Mouse (Mus musculus) bone marrow, adult 2 months (tissue): ENCODE data around the gene Gm3264.
"Not testable (repeated sequence)": the region's sequence is repeated elsewhere in the genome, so short reads cannot be mapped to it uniquely, and the experiment has no call there.

Experiments used
- CTCF ChIP-seq: fragments of 200-500 bp; IDR thresholded peaks from 2 replicates; pipeline ENCODE4 v1.5.1; 2011; ENCODE audit warnings: low read length, control low read depth; ENCODE audit not compliant: control insufficient read depth, insufficient read depth
- POLR2A ChIP-seq: fragments of 200-500 bp; IDR thresholded peaks from 2 replicates; pipeline ENCODE4 v1.6.1; 2011; ENCODE audit warnings: low read depth, mild to moderate bottlenecking, control low read depth, low read length, borderline replicate concordance; ENCODE audit not compliant: control insufficient read depth

DNA sequence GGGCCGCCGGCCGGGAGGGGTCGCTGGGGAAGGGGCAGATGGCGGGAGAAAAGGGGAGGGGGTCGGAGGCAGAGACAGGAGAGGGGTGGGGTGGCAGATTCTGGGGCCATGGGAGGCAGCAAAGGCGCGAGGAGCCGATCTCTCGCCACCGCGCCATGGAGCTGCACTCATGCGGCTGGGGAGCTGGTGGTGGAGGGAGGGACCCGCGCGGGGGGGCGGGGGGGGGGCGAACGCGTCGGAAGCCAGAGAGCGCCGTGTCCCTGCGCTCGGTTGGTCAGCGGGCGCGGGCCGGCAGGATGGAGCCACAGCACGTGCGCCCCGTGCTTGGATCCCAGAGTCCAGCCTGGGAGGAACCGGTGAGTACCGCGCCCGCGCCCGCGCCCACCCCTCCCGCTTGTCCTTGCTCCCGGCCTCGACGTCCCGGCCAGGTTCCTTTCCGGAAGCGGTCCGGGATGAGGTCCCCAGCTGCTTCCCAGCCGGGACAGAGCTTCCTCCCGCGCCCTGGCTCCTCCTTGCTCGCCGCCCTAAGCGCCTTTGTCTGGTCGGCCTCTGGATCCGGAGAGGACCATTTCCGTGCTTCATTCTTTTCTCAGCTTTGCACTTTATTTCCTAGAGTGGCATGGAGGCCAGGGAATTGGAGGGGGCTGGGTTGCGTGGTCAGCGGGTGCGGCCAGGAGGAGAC lies at the start of gene Gm3264:
- TF ChIP-seq CTCF, POLR2A: not testable (repeated sequence)
